Mouse (Mus musculus) CH12.LX (cell line): ENCODE data around the gene Kctd15. TPM values are rescaled to one million over a fixed set of nuclear protein-coding genes. Genes with fewer than 3 reads are reported as not detected.

Experiments used
- DNase-seq: peaks from one replicate; pipeline ENCODE4 v3.0.0-alpha.2; 2013; ENCODE audit errors: extremely low read depth
- H3K27ac ChIP-seq: 2 replicates; pipeline ENCODE4 v1.5.1; 2012; ENCODE audit warnings: low read depth, mild to moderate bottlenecking, control low read depth, moderate library complexity; ENCODE audit not compliant: insufficient read depth
- H3K27me3 ChIP-seq: replicated peaks from 2 replicates; pipeline ENCODE3; 2012; ENCODE audit warnings: inconsistent platforms
- H3K36me3 ChIP-seq, 2 experiments: replicated peaks in 1 of 2; 2 replicates each; pipeline versions ENCODE3 to v1.6.1; 2012; ENCODE audit warnings: inconsistent platforms in 1 of 2, low read length in 1 of 2, mild to moderate bottlenecking in 1 of 2, mixed read lengths in 1 of 2, moderate library complexity in 1 of 2; ENCODE audit not compliant: control insufficient read depth in 1 of 2, insufficient read depth in 1 of 2
- H3K4me1 ChIP-seq, 2 experiments: 2 replicates each; pipeline ENCODE4 v1.6.1; 2012; ENCODE audit warnings: inconsistent platforms in 1 of 2, moderate library complexity in 1 of 2; ENCODE audit not compliant: insufficient read depth in 2 of 2, control insufficient read depth in 1 of 2
- H3K4me2 ChIP-seq: 2 replicates; pipeline ENCODE4 v1.6.1; 2012; ENCODE audit warnings: low read depth, mild to moderate bottlenecking, control low read depth; ENCODE audit not compliant: poor library complexity, insufficient read depth, severe bottlenecking
- H3K4me3 ChIP-seq, 3 experiments: fragments of 150-350 bp in 1 of 3; sonication (generic) in 1 of 3; replicated peaks in 1 of 3; 2 replicates each; pipeline versions ENCODE3 to v1.5.1; 2011 to 2012; ENCODE audit warnings: low read depth in 2 of 3, low read length in 2 of 3, mild to moderate bottlenecking in 2 of 3, moderate library complexity in 2 of 3, control low read depth in 1 of 3, improper control_type of control experiment in 1 of 3, inconsistent platforms in 1 of 3, mixed read lengths in 1 of 3; ENCODE audit not compliant: poor library complexity in 1 of 3
- H3K79me2 ChIP-seq: replicated peaks from 2 replicates; pipeline ENCODE4 v1.6.1; 2012; ENCODE audit warnings: mild to moderate bottlenecking, moderate library complexity; ENCODE audit not compliant: control insufficient read depth, poor library complexity, insufficient read depth, severe bottlenecking; ENCODE audit errors: extremely low read depth
- H3K9ac ChIP-seq: 2 replicates; pipeline ENCODE4 v1.6.1; 2012; ENCODE audit warnings: low read depth, mild to moderate bottlenecking, control low read depth, moderate library complexity; ENCODE audit not compliant: insufficient read depth
- H3K9me3 ChIP-seq: replicated peaks from 2 replicates; pipeline ENCODE3; 2012; ENCODE audit warnings: low read length, inconsistent platforms, mixed read lengths
- BHLHE40 ChIP-seq: IDR thresholded peaks from 2 replicates; pipeline ENCODE4 v1.6.1; 2011; ENCODE audit warnings: mild to moderate bottlenecking, low read depth, low read length, improper control_type of control experiment
- CHD1 ChIP-seq: IDR thresholded peaks from 2 replicates; pipeline ENCODE4 v1.6.1; 2012; ENCODE audit warnings: low read depth, low read length, improper control_type of control experiment, inconsistent platforms
- CHD2 ChIP-seq: IDR thresholded peaks from 2 replicates; pipeline ENCODE4 v1.6.1; 2011; ENCODE audit warnings: low read length, improper control_type of control experiment
- CTCF ChIP-seq, 2 experiments: IDR thresholded peaks in 1 of 2; conservative IDR thresholded peaks in 1 of 2; 2 replicates each; pipeline ENCODE4 v1.5.1; 2011 to 2012; ENCODE audit warnings: low read depth in 2 of 2, low read length in 2 of 2, improper control_type of control experiment in 1 of 2, inconsistent platforms in 1 of 2, mild to moderate bottlenecking in 1 of 2, moderate library complexity in 1 of 2
- EP300 ChIP-seq: IDR thresholded peaks from 2 replicates; pipeline ENCODE4 v1.6.1; 2011; ENCODE audit warnings: low read length, improper control_type of control experiment
- ETS1 ChIP-seq: conservative IDR thresholded peaks from 2 replicates; pipeline ENCODE4 v1.6.1; 2012; ENCODE audit warnings: low read depth, mild to moderate bottlenecking, inconsistent platforms, low read length, improper control_type of control experiment, moderate library complexity
- HCFC1 ChIP-seq: IDR thresholded peaks from 2 replicates; pipeline ENCODE4 v1.6.1; 2012; ENCODE audit warnings: low read depth, mild to moderate bottlenecking, inconsistent platforms, low read length, improper control_type of control experiment
- IRF4 ChIP-seq: IDR thresholded peaks from 2 replicates; pipeline ENCODE4 v1.6.1; 2014; ENCODE audit warnings: low read depth, mild to moderate bottlenecking, inconsistent platforms, low read length, improper control_type of control experiment
- JUN ChIP-seq: IDR thresholded peaks from 2 replicates; pipeline ENCODE4 v1.6.1; 2011; ENCODE audit warnings: low read depth, mild to moderate bottlenecking, low read length, improper control_type of control experiment, moderate library complexity; ENCODE audit not compliant: insufficient read depth
- MAFK ChIP-seq: IDR thresholded peaks from 2 replicates; pipeline ENCODE4 v1.6.1; 2011; ENCODE audit warnings: low read length, improper control_type of control experiment; ENCODE audit not compliant: insufficient replicate concordance
- MAZ ChIP-seq: IDR thresholded peaks from 2 replicates; pipeline ENCODE4 v1.6.1; 2012; ENCODE audit warnings: low read depth, mild to moderate bottlenecking, inconsistent platforms, low read length, improper control_type of control experiment, moderate library complexity
- MEF2A ChIP-seq: IDR thresholded peaks from 2 replicates; pipeline ENCODE4 v1.6.1; 2014; ENCODE audit warnings: low read depth, mild to moderate bottlenecking, inconsistent platforms, low read length, improper control_type of control experiment, borderline replicate concordance
- NELFE ChIP-seq: IDR thresholded peaks from 2 replicates; pipeline ENCODE4 v1.6.1; 2011; ENCODE audit warnings: low read depth, low read length, improper control_type of control experiment
- NRF1 ChIP-seq: IDR thresholded peaks from 2 replicates; pipeline ENCODE4 v1.6.1; 2014; ENCODE audit warnings: low read depth, mild to moderate bottlenecking, inconsistent platforms, low read length, improper control_type of control experiment, moderate library complexity
- PAX5 ChIP-seq: IDR thresholded peaks from 2 replicates; pipeline ENCODE4 v1.6.1; 2012; ENCODE audit warnings: low read length, inconsistent platforms, mixed read lengths
- POLR2A ChIP-seq: IDR thresholded peaks from 2 replicates; pipeline ENCODE4 v1.6.1; 2011; ENCODE audit warnings: low read depth, mild to moderate bottlenecking, improper control_type of control experiment, low read length
- POLR2AphosphoS2 ChIP-seq: IDR thresholded peaks from 2 replicates; pipeline ENCODE4 v1.6.1; 2011; ENCODE audit warnings: low read depth, low read length, improper control_type of control experiment
- RAD21 ChIP-seq: IDR thresholded peaks from 2 replicates; pipeline ENCODE4 v1.6.1; 2011; ENCODE audit warnings: low read depth, mild to moderate bottlenecking, low read length, improper control_type of control experiment, moderate library complexity
- RCOR1 ChIP-seq: conservative IDR thresholded peaks from 2 replicates; pipeline ENCODE4 v1.6.1; 2012; ENCODE audit warnings: low read depth, mild to moderate bottlenecking, inconsistent platforms, low read length, improper control_type of control experiment
- SIN3A ChIP-seq: IDR thresholded peaks from 2 replicates; pipeline ENCODE4 v1.6.1; 2012; ENCODE audit warnings: low read length, improper control_type of control experiment, inconsistent platforms
- SMC3 ChIP-seq: IDR thresholded peaks from 2 replicates; pipeline ENCODE4 v1.6.1; 2011; ENCODE audit warnings: low read depth, low read length, improper control_type of control experiment
- TBP ChIP-seq: conservative IDR thresholded peaks from 2 replicates; pipeline ENCODE4 v1.6.1; 2011; ENCODE audit warnings: low read depth, low read length, improper control_type of control experiment
- TCF12 ChIP-seq: IDR thresholded peaks from 2 replicates; pipeline ENCODE4 v1.6.1; 2014; ENCODE audit warnings: low read depth, mild to moderate bottlenecking, inconsistent platforms, low read length, improper control_type of control experiment
- USF1 ChIP-seq: IDR thresholded peaks from 2 replicates; pipeline ENCODE4 v1.6.1; 2014; ENCODE audit warnings: low read depth, mild to moderate bottlenecking, inconsistent platforms, low read length, improper control_type of control experiment
- ZMIZ1 ChIP-seq: IDR thresholded peaks from 2 replicates; pipeline ENCODE4 v1.6.1; 2012; ENCODE audit warnings: low read depth, mild to moderate bottlenecking, inconsistent platforms, low read length, improper control_type of control experiment
- dilution Hi-C: fragments of 300-500 bp; cut with MboI; formaldehyde crosslinking; loops from 2 replicates; pipeline ENCODE4 v1.14.3; 2020; ENCODE audit warnings: low sequenced_read_pairs; ENCODE audit not compliant: extremely low pct_unique_long_range_greater_than_20kb, extremely low pct_ligation_motif_present
- in situ Hi-C: fragments of 300-500 bp; cut with MboI; formaldehyde crosslinking; loops from 3 replicates; pipeline ENCODE4 v1.14.3; 2019; ENCODE audit warnings: low sequenced_read_pairs, low pct_ligation_motif_present, low pct_unique_long_range_greater_than_20kb, mixed read lengths
- polyA plus RNA-seq: library from polyadenylated mRNA; unstranded; fragments of >175 nt; gene quantifications from 2 replicates; pipeline ENCODE4 v1.2.1, GENCODE M21; 2012; ENCODE audit warnings: low read depth; ENCODE audit not compliant: insufficient read length
- total RNA-seq, 2 experiments: library from RNA; depleted of rRNA; stranded (reverse); fragments of 300-350 nt in 1 of 2; fragments of >200 nt in 1 of 2; gene quantifications; 2 replicates each; pipeline ENCODE4 v1.2.3; 2012 to 2014

Gene Kctd15
- total and polyA plus RNA-seq, 3 experiments: 21.6 to 39.0 (median 24.0) TPM

- peaks cover 50% of the 10 kb centered on the region for H3K27me3 ChIP-seq
- dilution Hi-C loops: no loop called here
- DNase-seq: no peak
- in situ Hi-C loops: no loop called here
- TF ChIP-seq CTCF (conservative IDR thresholded peaks at IDR 0.05 in 1 of 2, IDR thresholded peaks at IDR 0.05 in 1 of 2; ENCODE audit: low read depth in 2 of 2, low read length in 2 of 2) (no peak), CHD1 (no peak), TCF12 (no peak), NELFE (no peak), USF1 (no peak), RAD21 (no peak), POLR2AphosphoS2 (no peak), EP300 (no peak), BHLHE40 (no peak), SMC3 (no peak), ETS1 (no peak), IRF4 (no peak), CHD2 (no peak), JUN (no peak), MEF2A (no peak)
- H3K4me3 ChIP-seq: no peak overlapping the region
- H3K79me2 ChIP-seq: no peaks in the 10 kb centered on the region
- no peak overlapping the region for H3K4me2 ChIP-seq
- no peak overlapping the region for H3K9ac ChIP-seq
- H3K4me1 ChIP-seq: no peaks in the 10 kb centered on the region
- H3K9me3 ChIP-seq: peaks cover 18% of the 10 kb centered on the region
- H3K27ac ChIP-seq: no peak overlapping the region
- no peaks in the 10 kb centered on the region for H3K36me3 ChIP-seq
These were observed 46.9 kb upstream of the Kctd15 start for GRCm38 (mm10) chr7:34703437-34703836.

GRCm38 (mm10) chr7:34702718-34703351 lies 46.3 kb upstream of the Kctd15 start:
- dilution Hi-C loops: no loop called here
- peak; percentile 33 for DNase-seq
- Histone ChIP-seq H3K79me2 (no peaks in the 10 kb centered on the region), H3K9ac (no peak overlapping the region), H3K36me3 (no peaks in the 10 kb centered on the region), H3K9me3 (peaks cover 15% of the 10 kb centered on the region), H3K27me3 (peaks cover 45% of the 10 kb centered on the region), H3K4me3 (no peak overlapping the region), H3K4me2 (no peak overlapping the region), H3K4me1 (no peaks in the 10 kb centered on the region), H3K27ac (no peak overlapping the region)
- TF ChIP-seq POLR2AphosphoS2 (no peak), NRF1 (no peak), POLR2A (no peak), CTCF (conservative IDR thresholded peaks at IDR 0.05 in 1 of 2, IDR thresholded peaks at IDR 0.05 in 1 of 2; ENCODE audit: low read depth in 2 of 2, low read length in 2 of 2) (no peak), PAX5 (no peak), RCOR1 (no peak), HCFC1 (no peak), MAFK (no peak), MAZ (no peak), SIN3A (no peak), TCF12 (no peak), USF1 (no peak), TBP (no peak), ZMIZ1 (no peak)
- in situ Hi-C loops: no loop called here
